Mouse (Mus musculus) lung, embryonic 14.5 days (tissue): ENCODE measurements around the gene Clnk. TPM values are rescaled to one million over a fixed set of nuclear protein-coding genes. Genes with fewer than 3 reads are reported as not detected.
A peak's percentile ranks its signal among the peaks of the same experiment; 100 is the strongest.

Experiments
- ATAC-seq: fragments of 200-750 bp; cut with Nextera tagmentation; 2 replicates; pipeline ENCODE4 v1.8.0; 2017; ENCODE audit warnings: mild to moderate bottlenecking, moderate TSS enrichment, moderate library complexity; ENCODE audit not compliant: insufficient read depth
- DNase-seq: peaks from one replicate; pipeline ENCODE4 v3.0.0-alpha.2; 2015
- H3K27ac ChIP-seq: fragments of 300-500 bp; sonication (generic); 2 replicates; pipeline ENCODE4 v1.5.1; 2014; ENCODE audit warnings: low read depth, mild to moderate bottlenecking, moderate library complexity
- H3K27me3 ChIP-seq: fragments of 300-500 bp; sonication (generic); 2 replicates; pipeline ENCODE4 v1.6.1; 2014; ENCODE audit warnings: low read length, control low read depth; ENCODE audit not compliant: insufficient read depth
- H3K36me3 ChIP-seq: fragments of 300-500 bp; sonication (generic); 2 replicates; pipeline ENCODE4 v1.6.1; 2014; ENCODE audit warnings: control low read depth; ENCODE audit not compliant: insufficient read depth
- H3K4me1 ChIP-seq: fragments of 300-500 bp; sonication (generic); 2 replicates; pipeline ENCODE4 v1.6.1; 2014; ENCODE audit warnings: antibody characterized with exemption, control low read depth; ENCODE audit not compliant: insufficient read depth
- H3K4me2 ChIP-seq: fragments of 300-500 bp; sonication (generic); 2 replicates; pipeline ENCODE4 v1.6.1; 2014; ENCODE audit warnings: mild to moderate bottlenecking
- H3K4me3 ChIP-seq: fragments of 300-500 bp; sonication (generic); 2 replicates; pipeline ENCODE4 v1.5.1; 2014; ENCODE audit warnings: low read depth, low read length
- H3K9ac ChIP-seq: fragments of 300-500 bp; sonication (generic); 2 replicates; pipeline ENCODE4 v1.6.1; 2014
- H3K9me3 ChIP-seq: fragments of 300-500 bp; sonication (generic); 2 replicates; pipeline ENCODE4 v1.6.1; 2016; ENCODE audit warnings: low read depth, low read length, control low read depth
- CTCF ChIP-seq: IDR thresholded peaks from 2 replicates; pipeline ENCODE4 v1.5.1; 2016; ENCODE audit warnings: antibody characterized with exemption, low read depth
- WGBS: fragments of 180-500 bp; shearing (Covaris S2); extraction: QIAGEN DNeasy Blood & Tissue Kit; methylation state at CpG from one replicate; pipeline ENCODE4 v1.1.7; 2014; 5-methylcytosine and 5-hydroxymethylcytosine counted together
- polyA plus RNA-seq: library from polyadenylated mRNA; unstranded; fragments of >200 nt; fragmentation: Nextera tagmentation; extraction: Ambion mirVana; gene quantifications from 2 replicates; pipeline ENCODE4 v1.2.1, GENCODE M21; 2014

Gene Clnk
- polyA plus RNA-seq, 1 experiment from 2014 or later, result not detected

DNA sequence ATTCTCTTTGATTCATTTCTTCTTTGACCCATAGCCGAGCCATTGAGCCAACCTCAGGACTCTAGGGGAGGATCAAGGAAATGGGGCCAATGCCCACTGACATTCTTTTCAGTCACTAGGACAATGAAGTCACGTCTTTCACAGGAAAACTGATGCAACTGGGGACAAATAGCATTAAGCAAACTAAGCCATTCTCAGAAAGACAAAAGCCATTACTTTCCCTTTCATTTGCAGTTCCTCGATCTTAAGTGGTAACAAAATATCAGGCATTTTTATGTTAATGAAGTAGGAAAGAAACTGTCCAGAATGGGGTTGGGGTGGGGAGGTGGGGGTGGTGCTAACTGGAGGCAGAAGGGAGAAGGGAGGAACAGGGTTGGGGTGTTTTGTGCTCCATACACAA is 178.6 kb downstream of the Clnk start:
- DNase-seq (no peak), ATAC-seq (no peak)
- Histone ChIP-seq H3K27me3 (no peaks in the 10 kb centered on the region), H3K27ac (no peak overlapping the region), H3K4me3 (no peak overlapping the region), H3K9me3 (no peaks in the 10 kb centered on the region), H3K36me3 (no peaks in the 10 kb centered on the region), H3K4me1 (no peaks in the 10 kb centered on the region), H3K4me2 (no peak overlapping the region), H3K9ac (no peak overlapping the region)
- no peak for TF ChIP-seq CTCF
- WGBS, result 56% methylated on average over 3 of the region's 3 CpGs

DNA sequence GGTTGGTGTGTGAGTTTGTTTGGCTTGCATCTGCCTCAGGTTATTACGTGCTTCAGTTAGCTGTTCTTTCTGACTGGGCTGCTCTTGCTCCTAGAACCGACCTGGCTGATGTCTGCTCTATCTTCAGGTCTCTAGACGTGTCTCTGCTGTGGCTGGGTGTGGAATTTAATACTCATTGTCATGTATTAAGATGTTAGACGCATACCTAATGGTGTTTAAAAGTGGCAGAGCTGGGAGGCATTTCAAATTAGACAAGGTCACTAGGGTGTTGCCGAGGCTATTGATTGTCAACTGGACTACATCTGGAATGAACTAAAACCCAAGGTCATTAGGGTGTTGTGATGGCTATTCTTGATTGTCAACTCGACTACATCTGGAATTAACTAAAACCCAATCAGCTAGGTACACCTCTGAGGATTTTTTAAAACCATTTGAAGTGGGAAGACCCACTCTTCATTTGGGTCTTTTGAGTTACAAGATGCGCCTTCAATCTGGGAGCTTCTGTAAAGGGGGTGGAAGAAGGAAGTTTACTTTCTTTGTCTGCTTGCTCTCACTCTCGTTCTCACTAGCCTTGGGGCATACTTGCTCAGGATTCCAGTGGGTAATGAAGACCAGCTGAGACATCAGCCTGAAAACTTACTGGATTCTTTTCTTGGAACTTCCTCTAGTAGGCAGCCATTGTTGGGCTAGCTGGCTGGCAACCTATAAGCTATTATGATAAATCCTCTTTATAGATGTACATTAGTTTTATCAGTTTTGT is 179.8 kb downstream of the Clnk start:
- H3K4me3 ChIP-seq, result no peak overlapping the region
- 71% methylated on average over 8 of the region's 8 CpGs for WGBS
- H3K4me1 ChIP-seq, result no peaks in the 10 kb centered on the region
- no peak overlapping the region for H3K27ac ChIP-seq
- H3K9ac ChIP-seq, result no peak overlapping the region
- no peaks in the 10 kb centered on the region for H3K9me3 ChIP-seq
- no peak overlapping the region for H3K4me2 ChIP-seq
- TF ChIP-seq CTCF, result no peak
- no peaks in the 10 kb centered on the region for H3K36me3 ChIP-seq
- no peaks in the 10 kb centered on the region for H3K27me3 ChIP-seq
- no peak for DNase-seq
- no peak for ATAC-seq

DNA sequence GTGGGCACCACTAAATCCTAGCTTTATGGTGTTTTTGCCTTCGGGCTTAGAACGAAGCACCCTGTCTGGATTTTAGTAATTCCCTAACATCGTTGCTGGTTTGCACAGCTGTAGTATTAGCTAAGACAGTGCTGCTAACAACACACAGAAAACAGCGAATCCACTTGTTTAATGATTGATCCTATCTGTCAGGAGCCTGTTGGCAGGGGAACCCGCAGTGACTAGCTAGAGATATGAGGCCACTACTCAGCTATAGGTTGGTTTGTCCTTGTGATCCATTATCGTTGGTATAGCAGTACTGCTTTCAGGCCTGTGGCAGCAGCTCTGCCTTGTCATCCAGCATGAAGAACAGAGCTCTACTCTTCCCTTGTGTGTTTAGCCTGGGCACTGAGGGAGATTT is 183.8 kb downstream of the Clnk start:
- no peaks in the 10 kb centered on the region for H3K27me3 ChIP-seq
- H3K9me3 ChIP-seq, result no peaks in the 10 kb centered on the region
- no peak for TF ChIP-seq CTCF
- no peak overlapping the region for H3K27ac ChIP-seq
- no peak overlapping the region for H3K9ac ChIP-seq
- WGBS, result 80% methylated on average over 6 of the region's 6 CpGs
- H3K4me3 ChIP-seq, result no peak overlapping the region
- DNase-seq (no peak), ATAC-seq (no peak)
- no peaks in the 10 kb centered on the region for H3K36me3 ChIP-seq
- no peaks in the 10 kb centered on the region for H3K4me1 ChIP-seq
- H3K4me2 ChIP-seq, result no peak overlapping the region

DNA sequence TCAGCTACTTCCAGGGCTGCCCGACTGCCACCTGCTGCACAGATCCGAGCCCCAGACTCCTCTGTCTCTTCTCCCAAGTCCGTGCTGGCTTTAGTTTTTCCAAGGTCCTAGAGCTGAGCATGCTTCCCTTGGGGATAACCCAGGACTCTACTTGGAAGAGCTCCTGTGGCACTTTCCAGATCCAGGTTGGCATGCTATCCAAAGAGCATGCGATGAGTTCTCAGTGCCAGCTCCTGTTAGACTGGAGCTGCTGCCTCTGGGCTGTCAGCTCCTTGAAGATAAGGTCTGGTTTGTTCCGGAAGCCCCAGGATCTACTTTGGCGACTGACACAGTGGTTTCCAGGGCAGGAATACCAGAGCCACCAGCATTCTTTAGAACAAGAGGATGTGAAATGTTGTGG is 187.4 kb downstream of the Clnk start:
- Histone ChIP-seq H3K36me3 (no peaks in the 10 kb centered on the region), H3K9ac (no peak overlapping the region), H3K4me3 (no peak overlapping the region), H3K4me2 (no peak overlapping the region), H3K27me3 (no peaks in the 10 kb centered on the region), H3K9me3 (no peaks in the 10 kb centered on the region), H3K27ac (no peak overlapping the region), H3K4me1 (no peaks in the 10 kb centered on the region)
- no peak for DNase-seq
- 86% methylated on average over 6 of the region's 6 CpGs for WGBS
- TF ChIP-seq CTCF, result no peak
- ATAC-seq, result no peak

DNA sequence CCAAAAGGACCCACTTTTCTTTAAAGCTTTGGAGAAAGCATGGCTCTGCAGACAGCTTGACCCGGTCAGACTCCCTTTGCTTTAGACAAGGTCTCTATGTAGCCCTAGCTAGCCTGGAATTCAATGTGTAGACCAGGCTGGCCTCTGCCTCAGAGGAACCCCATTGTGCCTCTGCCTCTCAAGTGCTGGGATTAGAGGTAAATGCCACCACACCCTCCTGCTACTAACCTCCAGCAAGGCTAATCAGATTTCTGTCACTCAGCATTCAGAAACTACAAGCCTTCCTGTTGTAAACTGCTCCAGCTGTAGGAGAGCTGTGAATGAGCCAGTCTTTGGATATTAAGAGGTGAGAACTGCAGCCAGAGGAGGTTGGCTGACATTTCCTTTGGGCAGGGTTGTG is 188.9 kb downstream of the Clnk start:
- ATAC-seq (no peak), DNase-seq (no peak)
- H3K4me3 ChIP-seq, result no peak overlapping the region
- 79% methylated on average over 1 of the region's 1 CpGs for WGBS
- no peaks in the 10 kb centered on the region for H3K9me3 ChIP-seq
- H3K9ac ChIP-seq, result no peak overlapping the region
- H3K27ac ChIP-seq, result no peak overlapping the region
- H3K4me2 ChIP-seq, result no peak overlapping the region
- H3K36me3 ChIP-seq, result peaks cover 2% of the 10 kb centered on the region; the same call in 1 of the 2 replicates
- no peaks in the 10 kb centered on the region for H3K27me3 ChIP-seq
- no peak for TF ChIP-seq CTCF
- peaks cover 4% of the 10 kb centered on the region; the same call in 1 of the 2 replicates for H3K4me1 ChIP-seq

DNA sequence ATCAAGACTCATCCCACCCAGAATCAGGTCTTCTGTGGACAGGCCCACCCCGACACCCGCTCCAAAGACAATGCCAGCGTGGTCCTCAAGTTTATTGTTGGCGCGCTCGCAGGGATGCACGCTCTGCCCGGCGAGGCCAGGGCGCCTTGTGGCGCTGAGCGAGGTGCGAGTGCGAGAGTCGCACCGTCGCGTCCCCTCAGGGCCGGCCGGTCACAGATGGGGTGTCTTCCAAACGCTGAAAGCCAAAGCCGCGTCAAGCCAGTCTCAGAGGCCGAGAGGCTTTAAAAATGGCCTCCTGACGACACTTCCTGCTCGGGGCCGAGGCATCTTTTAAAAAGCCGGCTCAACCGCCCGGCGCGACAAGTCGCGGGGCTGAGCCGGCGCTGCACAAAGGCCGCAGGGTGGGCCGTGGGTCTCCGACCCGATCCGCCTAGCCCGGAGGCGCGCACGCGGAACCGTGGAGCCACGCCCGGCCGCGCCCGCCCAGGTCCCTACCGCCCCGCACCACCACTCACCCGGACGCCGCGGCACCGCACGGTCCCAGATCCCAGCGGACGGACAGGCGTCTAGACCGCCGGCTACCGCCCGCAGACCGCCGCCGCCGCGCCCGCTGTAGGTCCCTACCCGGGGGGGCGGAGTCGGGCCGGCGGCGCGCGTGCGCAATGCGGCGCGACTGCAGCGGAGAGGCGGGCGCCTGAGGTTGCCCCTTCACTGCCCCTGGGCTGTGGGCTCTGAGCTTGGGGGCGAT is 192.3 kb downstream of the Clnk start, which contains the start of gene Zfp518b:
Gene Zfp518b (minus strand): TSS at position 663 of the 748 bp plus-strand sequence.
- peak; percentile 90 for DNase-seq
- H3K4me2 ChIP-seq, result peak within 1 kb of the TSS; percentile 64
- peak; percentile 96 for ATAC-seq
- H3K27ac ChIP-seq, result peak within 1 kb of the TSS; percentile 86
- no peaks in the 10 kb centered on the region for H3K27me3 ChIP-seq
- peak within 1 kb of the TSS; percentile 82 for H3K9ac ChIP-seq
- WGBS, result under 1% methylated on average over 82 of the region's 89 CpGs
- no peaks in the 10 kb centered on the region for H3K9me3 ChIP-seq
- H3K36me3 ChIP-seq, result peaks cover 34% of the 10 kb centered on the region
- H3K4me3 ChIP-seq, result peak within 1 kb of the TSS; percentile 71
- no peak for TF ChIP-seq CTCF
- H3K4me1 ChIP-seq, result peaks cover 4% of the 10 kb centered on the region; the same call in 1 of the 2 replicates

DNA sequence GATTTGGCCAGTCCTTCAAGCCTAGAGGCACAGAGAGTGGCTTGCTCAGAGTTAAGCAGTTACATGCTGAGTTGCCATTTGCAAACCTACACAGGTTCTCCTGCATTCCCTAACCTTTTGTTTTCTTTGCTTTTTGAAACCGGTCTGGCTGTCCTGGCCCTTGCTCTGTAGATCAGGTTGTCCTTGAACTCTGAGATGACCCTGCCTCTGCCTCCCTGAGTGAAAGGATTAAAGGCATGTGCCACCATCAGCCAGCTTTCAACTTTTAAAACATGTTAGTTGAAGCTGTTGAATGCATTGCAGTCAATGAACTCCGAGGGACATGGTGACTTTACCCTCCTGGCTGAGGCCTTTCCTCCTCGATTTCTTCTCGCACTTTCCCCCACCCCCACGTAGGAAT is 217.8 kb downstream of the Clnk start:
- DNase-seq, result no peak
- Histone ChIP-seq H3K4me3 (no peak overlapping the region), H3K27me3 (no peaks in the 10 kb centered on the region), H3K27ac (no peak overlapping the region), H3K9ac (no peak overlapping the region), H3K4me2 (no peak overlapping the region), H3K9me3 (no peaks in the 10 kb centered on the region), H3K36me3 (no peaks in the 10 kb centered on the region), H3K4me1 (no peaks in the 10 kb centered on the region)
- ATAC-seq, result no peak
- WGBS, result 85% methylated on average over 5 of the region's 5 CpGs
- no peak for TF ChIP-seq CTCF

Other genes starting within 250 kb of the Clnk start
- gene Zfp518b, start 192.0 kb downstream of the Clnk start, polyA plus RNA-seq, result 22.7 and 25.4 TPM in 2 replicates